Mouse (Mus musculus): ENCODE results near the gene Zkscan8.

DNA sequence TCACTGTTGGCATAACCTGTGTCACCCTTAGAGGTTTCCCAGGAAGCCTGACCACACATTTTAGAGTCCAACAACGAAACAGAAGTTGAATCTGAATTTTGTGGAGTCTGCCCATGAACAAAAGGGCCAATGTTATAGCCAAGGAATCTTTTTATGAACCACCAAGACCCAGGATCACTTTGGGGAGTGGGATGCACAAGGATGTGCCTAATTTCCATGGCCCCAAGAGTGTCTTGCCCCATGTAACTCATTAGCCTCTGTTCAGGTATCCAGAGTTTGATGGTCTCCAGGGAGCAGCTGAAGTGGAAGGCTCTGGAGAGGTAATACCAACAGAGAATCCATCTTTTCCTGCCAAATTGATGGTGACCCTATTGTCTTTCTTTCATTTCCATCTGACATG, 28.9 kb upstream of the Zkscan8 start, which contains the start of gene Olfr1535:
- TF ChIP-seq MAFK (IDR thresholded peaks at IDR 0.05; ENCODE audit: insufficient read depth, low read depth, low read length) (no peak), HCFC1 (IDR thresholded peaks at IDR 0.05; ENCODE audit: borderline replicate concordance, insufficient read depth, low read length) (no peak), ZNF384 (IDR thresholded peaks at IDR 0.05; ENCODE audit: low read depth, low read length) (no peak), ZC3H11A (IDR thresholded peaks at IDR 0.05; ENCODE audit: borderline replicate concordance, low read depth, low read length) (no peak)

Data from ES-E14 (cell line).